Mouse (Mus musculus) MEL (cell line): ENCODE results near the gene Ctdspl. TPM values are rescaled to one million over a fixed set of nuclear protein-coding genes. Genes with fewer than 3 reads are reported as not detected.
A peak's percentile ranks its signal among the peaks of the same experiment; 100 is the strongest.

Source experiments
- DNase-seq: peaks from one replicate; pipeline ENCODE4 v3.0.0; 2011; ENCODE audit warnings: low read depth, low spot score
- H3K27ac ChIP-seq: 2 replicates; pipeline ENCODE4 v1.5.1; 2012; ENCODE audit warnings: low read depth, mild to moderate bottlenecking, control low read depth, low read length, moderate library complexity; ENCODE audit not compliant: control insufficient read depth
- H3K27me3 ChIP-seq, 2 experiments: fragments of 150-350 bp in 1 of 2; sonication (generic) in 1 of 2; 2 replicates each; pipeline ENCODE4 v1.6.1; 2012; ENCODE audit warnings: low read length in 2 of 2, mild to moderate bottlenecking in 2 of 2, improper control_type of control experiment in 1 of 2, moderate library complexity in 1 of 2; ENCODE audit not compliant: insufficient read depth in 2 of 2, control insufficient read depth in 1 of 2
- H3K36me3 ChIP-seq, 2 experiments: 2 replicates each; pipeline ENCODE4 v1.6.1; 2012 to 2014; ENCODE audit warnings: low read length in 2 of 2, improper control_type of control experiment in 1 of 2, inconsistent platforms in 1 of 2, mild to moderate bottlenecking in 1 of 2; ENCODE audit not compliant: insufficient read depth in 2 of 2, control insufficient read depth in 1 of 2
- H3K4me1 ChIP-seq, 2 experiments: fragments of 150-350 bp in 1 of 2; sonication (generic) in 1 of 2; 2 replicates each; pipeline ENCODE4 v1.6.1; 2012; ENCODE audit warnings: low read length in 2 of 2, improper control_type of control experiment in 1 of 2, mild to moderate bottlenecking in 1 of 2; ENCODE audit not compliant: insufficient read depth in 2 of 2, control insufficient read depth in 1 of 2
- H3K4me3 ChIP-seq, 2 experiments: fragments of 150-350 bp in 1 of 2; sonication (generic) in 1 of 2; 2 replicates each; pipeline ENCODE4 v1.5.1; 2012; ENCODE audit warnings: low read depth in 2 of 2, low read length in 2 of 2, mild to moderate bottlenecking in 2 of 2, moderate library complexity in 2 of 2, control low read depth in 1 of 2, improper control_type of control experiment in 1 of 2; ENCODE audit not compliant: control insufficient read depth in 1 of 2, insufficient read depth in 1 of 2
- H3K79me2 ChIP-seq: 2 replicates; pipeline ENCODE4 v1.6.1; 2012; ENCODE audit warnings: mild to moderate bottlenecking, low read length, moderate library complexity; ENCODE audit not compliant: control insufficient read depth, poor library complexity, insufficient read depth
- H3K9ac ChIP-seq: 2 replicates; pipeline ENCODE4 v1.6.1; 2012; ENCODE audit warnings: low read depth, mild to moderate bottlenecking, control low read depth, low read length, moderate library complexity; ENCODE audit not compliant: control insufficient read depth, poor library complexity, severe bottlenecking
- H3K9me3 ChIP-seq: fragments of 150-350 bp; sonication (generic); replicated peaks from 2 replicates; pipeline ENCODE4 v1.6.1; 2012; ENCODE audit warnings: mild to moderate bottlenecking, low read length, improper control_type of control experiment, moderate library complexity; ENCODE audit not compliant: insufficient read depth
- BHLHE40 ChIP-seq: IDR thresholded peaks from 2 replicates; pipeline ENCODE4 v1.6.1; 2012; ENCODE audit warnings: low read depth, mild to moderate bottlenecking, inconsistent platforms, low read length, improper control_type of control experiment, borderline replicate concordance
- CTCF ChIP-seq, 3 experiments: IDR thresholded peaks in 2 of 3; conservative IDR thresholded peaks in 1 of 3; 2 replicates each; pipeline ENCODE4 v1.5.1; 2011 to 2012; ENCODE audit warnings: low read length in 3 of 3, low read depth in 2 of 3, mild to moderate bottlenecking in 2 of 3, improper control_type of control experiment in 1 of 3, inconsistent platforms in 1 of 3, mixed read lengths in 1 of 3, moderate library complexity in 1 of 3; ENCODE audit not compliant: control insufficient read depth in 1 of 3, insufficient read depth in 1 of 3, poor library complexity in 1 of 3, severe bottlenecking in 1 of 3
- ELF1 ChIP-seq: IDR thresholded peaks from 2 replicates; pipeline ENCODE4 v1.6.1; 2014; ENCODE audit warnings: low read depth, mild to moderate bottlenecking, inconsistent platforms, low read length, improper control_type of control experiment, moderate library complexity
- ETS1 ChIP-seq: IDR thresholded peaks from 2 replicates; pipeline ENCODE4 v1.6.1; 2012; ENCODE audit warnings: low read depth, mild to moderate bottlenecking, inconsistent platforms, low read length, improper control_type of control experiment, moderate library complexity
- GABPA ChIP-seq: IDR thresholded peaks from 2 replicates; pipeline ENCODE4 v1.6.1; 2012; ENCODE audit warnings: low read depth, mild to moderate bottlenecking, inconsistent platforms, low read length, improper control_type of control experiment, moderate library complexity
- GATA1 ChIP-seq: IDR thresholded peaks from 2 replicates; pipeline ENCODE4 v1.6.1; 2011; ENCODE audit warnings: low read depth, low read length, improper control_type of control experiment
- JUND ChIP-seq: IDR thresholded peaks from 2 replicates; pipeline ENCODE4 v1.6.1; 2011; ENCODE audit warnings: low read depth, mild to moderate bottlenecking, improper control_type of control experiment, low read length
- MAZ ChIP-seq: IDR thresholded peaks from 2 replicates; pipeline ENCODE4 v1.6.1; 2012; ENCODE audit warnings: low read depth, mild to moderate bottlenecking, inconsistent platforms, low read length, improper control_type of control experiment
- MYB ChIP-seq: IDR thresholded peaks from 2 replicates; pipeline ENCODE4 v1.6.1; 2011; ENCODE audit warnings: mild to moderate bottlenecking, low read depth, low read length, improper control_type of control experiment
- MYC ChIP-seq: IDR thresholded peaks from 2 replicates; pipeline ENCODE4 v1.6.1; 2011; ENCODE audit warnings: low read depth, mild to moderate bottlenecking, low read length, improper control_type of control experiment, moderate library complexity
- NELFE ChIP-seq: IDR thresholded peaks from 2 replicates; pipeline ENCODE4 v1.6.1; 2011; ENCODE audit warnings: low read depth, low read length, improper control_type of control experiment
- NRF1 ChIP-seq: IDR thresholded peaks from 2 replicates; pipeline ENCODE4 v1.6.1; 2014; ENCODE audit warnings: low read depth, mild to moderate bottlenecking, inconsistent platforms, low read length, improper control_type of control experiment, moderate library complexity; ENCODE audit not compliant: poor library complexity, insufficient read depth, severe bottlenecking
- POLR2AphosphoS2 ChIP-seq: IDR thresholded peaks from 2 replicates; pipeline ENCODE4 v1.6.1; 2011; ENCODE audit warnings: low read length, improper control_type of control experiment
- RAD21 ChIP-seq: IDR thresholded peaks from 2 replicates; pipeline ENCODE4 v1.6.1; 2011; ENCODE audit warnings: mild to moderate bottlenecking, low read depth, low read length, improper control_type of control experiment
- SIN3A ChIP-seq: IDR thresholded peaks from 2 replicates; pipeline ENCODE4 v1.6.1; 2012; ENCODE audit warnings: low read length, improper control_type of control experiment, inconsistent platforms
- SMC3 ChIP-seq: IDR thresholded peaks from 2 replicates; pipeline ENCODE4 v1.6.1; 2011; ENCODE audit warnings: low read depth, low read length, improper control_type of control experiment
- UBTF ChIP-seq: IDR thresholded peaks from 2 replicates; pipeline ENCODE4 v1.6.1; 2012; ENCODE audit warnings: low read depth, mild to moderate bottlenecking, inconsistent platforms, low read length, improper control_type of control experiment, moderate library complexity, borderline replicate concordance; ENCODE audit not compliant: insufficient read depth
- USF1 ChIP-seq: IDR thresholded peaks from 2 replicates; pipeline ENCODE4 v1.6.1; 2014; ENCODE audit warnings: low read depth, mild to moderate bottlenecking, inconsistent platforms, low read length, improper control_type of control experiment, moderate library complexity
- ZC3H11A ChIP-seq: IDR thresholded peaks from 2 replicates; pipeline ENCODE4 v1.6.1; 2012; ENCODE audit warnings: low read depth, mild to moderate bottlenecking, inconsistent platforms, low read length, improper control_type of control experiment
- ZNF384 ChIP-seq: IDR thresholded peaks from 2 replicates; pipeline ENCODE4 v1.6.1; 2012; ENCODE audit warnings: low read depth, mild to moderate bottlenecking, inconsistent platforms, low read length, improper control_type of control experiment
- polyA plus RNA-seq, 2 experiments: library from polyadenylated mRNA; stranded (reverse) in 1 of 2; unstranded in 1 of 2; fragments of >175 nt in 1 of 2; fragments of >200 nt in 1 of 2; gene quantifications; 2 replicates each; pipeline versions ENCODE4 v1.2.1 to v1.2.4; 2012; ENCODE audit warnings: low replicate concordance in 2 of 2, low read depth in 1 of 2; ENCODE audit not compliant: insufficient read length in 2 of 2, insufficient read depth in 1 of 2, missing spikeins in 1 of 2
- total RNA-seq: library from RNA; depleted of rRNA; stranded (reverse); fragments of 300-350 nt; gene quantifications from 2 replicates; pipeline ENCODE4 v1.2.3, GENCODE M21; 2012

Gene Ctdspl
- total and polyA plus RNA-seq, 3 experiments, result 15.3 to 20.7 TPM; not detected in 1

DNA sequence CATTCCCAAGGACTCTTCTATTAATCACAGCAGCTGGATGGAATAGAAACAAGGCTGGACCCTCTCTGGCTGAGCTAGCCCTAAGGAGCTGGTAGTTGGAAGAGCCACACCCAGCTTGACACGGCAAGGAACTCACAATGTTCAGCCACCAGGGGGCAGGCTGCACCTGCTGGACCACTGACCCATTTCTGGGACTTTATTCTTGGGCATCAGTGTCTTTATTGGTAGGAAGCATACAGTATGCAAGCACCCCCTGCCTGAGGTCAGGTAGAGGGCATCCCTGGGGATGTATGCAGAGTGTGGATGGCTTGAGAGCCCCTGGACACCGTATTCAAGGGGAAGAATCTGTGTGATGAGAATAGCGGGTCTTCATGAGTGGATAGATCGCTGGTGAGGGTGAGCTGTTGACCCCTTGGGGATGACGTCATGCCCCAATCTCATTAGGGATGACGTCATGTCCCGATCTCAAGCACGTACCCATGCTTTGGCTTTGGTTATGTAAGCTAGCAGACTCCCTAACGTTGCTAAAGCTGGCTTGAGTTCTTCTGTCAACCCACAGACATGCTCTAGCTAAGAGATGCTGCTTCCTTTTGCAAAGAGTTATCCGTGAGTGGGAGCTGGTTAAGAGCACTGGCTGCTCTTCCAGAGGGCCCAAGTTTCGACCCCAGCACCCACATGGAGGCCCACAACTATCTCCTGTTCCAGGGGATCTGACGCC, 5.3 kb upstream of the Ctdspl start:
- no peak overlapping the region for H3K27ac ChIP-seq
- peak; percentile 70 for DNase-seq
- H3K27me3 ChIP-seq, result no peaks in the 10 kb centered on the region
- H3K9me3 ChIP-seq, result no peaks in the 10 kb centered on the region
- peaks cover 0 to 17% of the 10 kb centered on the region in 2 experiments; a peak in 2 of 4 replicates for H3K4me1 ChIP-seq
- no peak overlapping the region for H3K9ac ChIP-seq
- peaks cover 6% of the 10 kb centered on the region; the same call in 1 of the 2 replicates for H3K79me2 ChIP-seq
- TF ChIP-seq SIN3A (peak; percentile 36; the same call in 1 of the 2 replicates), UBTF (no peak), CTCF (IDR thresholded peaks at IDR 0.05 in 2 of 3, conservative IDR thresholded peaks at IDR 0.05 in 1 of 3; ENCODE audit: control insufficient read depth in 1 of 3, insufficient read depth in 1 of 3, low read depth in 2 of 3, low read length in 3 of 3, poor library complexity in 1 of 3, severe bottlenecking in 1 of 3) (peak; percentile 88 to 93 (median 90)), USF1 (0 out of 2 replicates have a peak, but pooled peaks have one; percentile 8), ZC3H11A (peak; percentile 84), SMC3 (peak; percentile 92), NELFE (no peak), ZNF384 (no peak), BHLHE40 (no peak), RAD21 (peak; percentile 92), MAZ (0 out of 2 replicates have a peak, but pooled peaks have one; percentile 24), ELF1 (no peak)
- peaks cover 0 to 4% of the 10 kb centered on the region in 2 experiments; a peak in 2 of 4 replicates for H3K36me3 ChIP-seq
- no peak overlapping the region for H3K4me3 ChIP-seq

DNA sequence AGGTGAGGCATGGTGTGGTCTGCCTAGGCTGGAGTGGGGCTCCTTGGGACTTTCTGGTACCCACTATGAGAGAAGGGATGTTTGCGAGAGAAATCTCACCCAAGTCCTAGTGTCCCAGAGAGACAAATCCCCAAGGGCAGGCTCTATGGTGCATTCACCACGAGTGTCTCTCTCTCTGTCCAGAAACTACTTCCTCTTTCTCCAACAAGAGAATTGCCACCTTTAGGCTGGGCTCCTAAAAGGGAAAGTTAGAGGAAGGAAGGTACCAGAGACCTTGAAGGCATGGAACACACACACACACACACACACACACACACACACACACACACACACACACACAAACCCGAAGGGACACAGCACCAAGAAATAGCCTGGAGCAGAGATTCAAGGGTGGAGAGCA, 4.3 kb upstream of the Ctdspl start:
- Histone ChIP-seq H3K4me1 (peaks cover 0 to 17% of the 10 kb centered on the region in 2 experiments; a peak in 2 of 4 replicates), H3K9me3 (no peaks in the 10 kb centered on the region), H3K27me3 (no peaks in the 10 kb centered on the region), H3K79me2 (peaks cover 12% of the 10 kb centered on the region), H3K9ac (no peak overlapping the region), H3K4me3 (no peak overlapping the region), H3K27ac (no peak overlapping the region), H3K36me3 (peaks cover 0 to 4% of the 10 kb centered on the region in 2 experiments; a peak in 2 of 4 replicates)
- no peak for TF ChIP-seq POLR2AphosphoS2
- TF ChIP-seq JUND, result no peak
- no peak for TF ChIP-seq MAZ
- no peak for TF ChIP-seq BHLHE40
- TF ChIP-seq MYB, result no peak
- TF ChIP-seq GATA1, result no peak
- no peak for TF ChIP-seq GABPA
- TF ChIP-seq ZNF384, result no peak
- no peak for TF ChIP-seq ETS1
- TF ChIP-seq NRF1, result no peak
- TF ChIP-seq MYC, result no peak
- DNase-seq, result peak; percentile 62
